Mouse (Mus musculus): ENCODE measurements at regions not wholly inside any gene's neighbourhood (a gene's known extent, or its start where the extent isn't known, plus 50 kb on each side); places are given as distances from the start of the nearest gene placed in this dataset.

GRCm38 (mm10) chr13:91370441-91370840 is 89.6 kb upstream of the Ssbp2 start:
- DNase-seq, result peak; percentile 26 to 40

- peak; percentile 74 to 75 for DNase-seq
Observed at GRCm38 (mm10) chr13:91370886-91371595, 89.0 kb upstream of the Ssbp2 start.

- DNase-seq, result no peak
Observed at GRCm38 (mm10) chr13:91371596-91371987, 88.5 kb upstream of the Ssbp2 start.

GRCm38 (mm10) chr13:91372130-91372875 is 87.8 kb upstream of the Ssbp2 start:
- DNase-seq, result peak; percentile 54 to 69

- DNase-seq, result no peak
Observed at GRCm38 (mm10) chr13:91374141-91374540, 85.9 kb upstream of the Ssbp2 start.

GRCm38 (mm10) chr13:91376556-91376955 is 83.5 kb upstream of the Ssbp2 start:
- DNase-seq, result no peak

- no peak for DNase-seq
Observed at GRCm38 (mm10) chr13:91377428-91377827, 82.7 kb upstream of the Ssbp2 start.

- no peak for DNase-seq
Observed at GRCm38 (mm10) chr13:91377972-91378371, 82.1 kb upstream of the Ssbp2 start.

- no peak for DNase-seq
Observed at GRCm38 (mm10) chr13:91385393-91385792, 74.7 kb upstream of the Ssbp2 start.

GRCm38 (mm10) chr13:91387913-91388312 is 72.2 kb upstream of the Ssbp2 start:
- no peak for DNase-seq

- no peak for DNase-seq
Observed at GRCm38 (mm10) chr13:91403632-91404031, 56.5 kb upstream of the Ssbp2 start.

- DNase-seq, result no peak
Observed at GRCm38 (mm10) chr13:91405027-91405426, 55.1 kb upstream of the Ssbp2 start.

- no peak for DNase-seq
Observed at GRCm38 (mm10) chr13:91410116-91410515, 50.0 kb upstream of the Ssbp2 start.
